Mouse (Mus musculus): Measurements from ENCODE around the gene Glyr1. TPM values are rescaled to one million over a fixed set of nuclear protein-coding genes. Genes with fewer than 3 reads are reported as not detected.

The Glyr1 gene
- total RNA-seq, 2 experiments from 2014 or later: 63.3 to 66.4 TPM

Other genes starting within 250 kb of the Glyr1 start
- not detected for gene 4930562C15Rik, start 214.4 kb downstream of the Glyr1 start, total RNA-seq (2021)
- 10 to 100 TPM; 22.6 to 24.8 TPM for gene Ubald1, start 169.5 kb downstream of the Glyr1 start, total RNA-seq (2021)
- 100 to 1,000 TPM; 170 to 187 TPM for gene Mgrn1, start 163.6 kb downstream of the Glyr1 start, total RNA-seq (2021)
- gene Nudt16l1, start 111.1 kb downstream of the Glyr1 start, total RNA-seq (2021): 10 to 100 TPM; 50.7 to 51.3 TPM
- 10 to 100 TPM; 22.4 to 24.3 TPM for gene Anks3, start 85.7 kb downstream of the Glyr1 start, total RNA-seq (2021)
- not detected for gene Sept12, start 52.0 kb downstream of the Glyr1 start, total RNA-seq (2021)
- not detected for gene Smim22, start 42.6 kb downstream of the Glyr1 start, total RNA-seq (2021)
- gene Rogdi, start 36.3 kb downstream of the Glyr1 start, total RNA-seq (2021): 10 to 100 TPM; 25.2 to 27.6 TPM
- 10 to 100 TPM; 34.8 to 37.5 TPM for gene Ubn1, start 194 bp upstream of the Glyr1 start, total RNA-seq (2021)
- gene Ppl, start 82.6 kb upstream of the Glyr1 start, total RNA-seq (2021): 1 to 10 TPM; 2.4 to 2.5 TPM
- gene Sec14l5, start 97.2 kb upstream of the Glyr1 start, total RNA-seq (2021): under 1 TPM; 0.10 to 0.16 TPM
- 1 to 10 TPM; 6.1 to 7.9 TPM for gene Nagpa, start 154.1 kb upstream of the Glyr1 start, total RNA-seq (2021)
- 10 to 100 TPM; 16.9 to 20.7 TPM for gene AU021092, start 172.4 kb upstream of the Glyr1 start, total RNA-seq (2021)
- gene Alg1, start 183.8 kb upstream of the Glyr1 start, total RNA-seq (2021): 10 to 100 TPM; 15.8 to 17.5 TPM
- gene Eef2kmt, start 206.1 kb upstream of the Glyr1 start, total RNA-seq (2021): 10 to 100 TPM; 13.0 to 13.7 TPM